Mouse (Mus musculus) left cerebral cortex, adult 9 months (tissue): ENCODE measurements around the gene Rnaseh1.

ENCODE experiments used
- DNase-seq, 2 experiments: peaks; one replicate each; pipeline ENCODE4 v3.0.0; 2022; ENCODE audit warnings: low spot score in 2 of 2

The Rnaseh1 gene

DNA sequence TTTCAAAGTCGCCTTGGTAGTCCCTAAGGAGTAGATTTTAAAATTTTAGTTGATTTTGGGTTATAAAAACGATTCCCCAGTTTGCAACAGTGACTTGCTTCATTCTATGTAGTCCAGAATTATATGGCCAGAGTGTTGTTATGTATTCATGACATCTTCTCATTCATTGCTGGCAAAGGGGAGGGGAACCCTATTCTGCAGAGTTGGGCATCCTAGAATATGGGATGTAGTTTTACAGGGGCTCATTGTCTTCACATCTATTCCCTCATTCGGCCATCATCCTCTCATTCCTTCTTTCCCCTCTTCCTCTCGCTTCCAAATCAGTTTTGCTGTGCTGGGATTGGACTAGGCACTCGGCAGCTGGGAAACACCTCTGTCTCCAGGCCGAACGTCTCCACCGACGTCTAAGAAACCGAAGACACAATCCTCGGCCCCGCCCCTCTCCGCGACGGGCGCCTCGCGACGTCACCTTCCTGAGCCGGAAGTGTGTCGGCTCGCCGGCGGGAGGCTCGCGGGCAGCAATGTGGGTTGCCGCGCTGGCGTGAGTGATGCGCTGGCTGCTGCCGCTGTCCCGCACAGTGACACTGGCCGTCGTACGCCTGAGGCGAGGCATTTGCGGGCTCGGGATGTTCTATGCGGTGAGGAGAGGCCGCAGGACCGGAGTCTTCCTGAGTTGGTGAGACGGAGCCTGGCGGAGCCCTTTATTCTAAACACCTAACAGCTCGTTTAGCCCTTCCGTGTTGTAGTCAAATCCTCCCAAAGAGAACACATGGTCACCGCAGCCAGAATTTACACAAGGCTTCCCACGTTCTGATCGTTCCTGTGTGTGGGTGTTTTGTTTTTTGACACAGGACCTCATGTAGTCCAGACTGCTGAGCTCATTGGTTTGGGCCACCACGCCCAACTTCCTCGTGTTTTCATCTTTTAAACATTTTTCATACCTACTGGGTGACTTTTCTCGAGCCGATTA, at the start of gene Rnaseh1:
Gene Rnaseh1, plus strand, starts transcription at position 462 of the 970 bp plus-strand sequence.
- DNase-seq, result peak; percentile 76 to 92

DNA sequence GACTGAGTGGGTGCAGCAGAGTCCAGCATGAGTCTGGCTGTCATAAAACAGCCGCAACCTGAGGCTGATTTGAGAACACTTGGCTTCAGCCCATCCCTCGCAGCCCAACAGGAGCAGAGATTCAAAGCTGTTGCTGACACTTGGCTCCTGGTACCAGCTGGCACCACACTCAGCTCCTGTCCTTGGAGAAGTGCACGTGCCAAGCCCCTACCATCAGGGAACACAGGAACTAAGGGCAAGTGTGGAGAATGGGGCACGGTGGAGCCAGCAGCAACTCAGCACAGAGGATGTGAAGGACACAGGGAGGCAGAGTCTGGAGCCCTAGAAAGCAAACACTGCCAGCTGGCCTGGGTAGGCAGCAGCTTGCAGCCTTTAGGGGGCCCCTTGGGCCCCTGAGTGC, 47.1 kb upstream of the Rnaseh1 start:
- no peak for DNase-seq

DNA sequence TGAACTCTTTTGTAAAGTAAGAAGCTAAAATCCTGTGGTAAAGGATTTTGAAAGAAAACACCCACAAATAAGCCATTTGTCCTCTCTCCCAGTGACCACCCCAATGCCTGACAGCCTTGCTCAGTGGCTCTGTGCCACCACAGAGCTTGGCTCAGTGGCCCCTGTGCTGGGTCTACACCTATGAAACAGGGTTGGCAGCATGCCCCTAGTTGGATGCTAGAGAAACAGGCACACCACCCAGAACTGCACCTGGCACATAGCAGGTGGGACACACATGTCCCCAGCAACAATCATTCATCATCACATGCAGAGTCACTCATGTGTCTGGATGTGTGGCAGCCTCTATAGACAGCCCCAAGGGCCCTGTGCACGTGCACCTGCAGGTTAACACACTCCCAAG, 45.9 kb upstream of the Rnaseh1 start:
- DNase-seq, result no peak

DNA sequence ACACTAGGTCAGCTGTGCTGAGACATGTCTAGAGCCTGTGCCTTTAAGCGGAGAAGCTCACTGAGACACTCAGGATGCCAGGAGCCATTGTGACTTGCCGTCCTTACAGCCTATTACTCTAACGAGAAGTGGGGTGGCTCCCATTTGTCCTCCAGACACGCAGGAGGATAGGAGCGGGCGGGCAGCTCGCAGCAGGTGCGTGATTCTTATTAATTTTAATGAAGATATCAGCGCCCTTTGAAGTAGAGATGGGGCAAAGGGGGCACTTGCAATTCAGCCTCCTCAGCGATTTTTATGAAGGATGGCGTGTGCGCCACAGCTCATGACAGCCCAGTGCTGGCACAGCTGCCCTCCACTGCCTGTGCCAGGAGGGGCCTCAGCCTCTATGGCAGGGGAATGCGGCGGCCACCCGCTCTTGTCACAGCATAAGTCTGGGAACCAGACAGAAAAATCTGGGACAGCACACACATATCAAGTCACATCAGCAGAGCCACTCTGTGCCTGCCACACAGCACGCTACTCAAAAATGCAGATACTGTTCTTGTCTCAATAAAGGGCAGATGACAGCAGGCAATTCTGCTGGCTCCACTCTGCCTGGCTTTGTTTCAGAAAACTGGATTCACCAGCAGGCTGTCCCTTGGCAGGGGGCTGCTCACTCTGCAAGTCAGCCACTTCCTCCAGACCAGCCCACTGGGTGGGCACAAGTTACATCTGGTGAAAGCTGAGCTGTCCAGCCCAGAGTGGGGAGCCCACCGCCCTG, 41.7 kb upstream of the Rnaseh1 start:
- DNase-seq, result peak in 1 of 2 experiments; percentile 55

DNA sequence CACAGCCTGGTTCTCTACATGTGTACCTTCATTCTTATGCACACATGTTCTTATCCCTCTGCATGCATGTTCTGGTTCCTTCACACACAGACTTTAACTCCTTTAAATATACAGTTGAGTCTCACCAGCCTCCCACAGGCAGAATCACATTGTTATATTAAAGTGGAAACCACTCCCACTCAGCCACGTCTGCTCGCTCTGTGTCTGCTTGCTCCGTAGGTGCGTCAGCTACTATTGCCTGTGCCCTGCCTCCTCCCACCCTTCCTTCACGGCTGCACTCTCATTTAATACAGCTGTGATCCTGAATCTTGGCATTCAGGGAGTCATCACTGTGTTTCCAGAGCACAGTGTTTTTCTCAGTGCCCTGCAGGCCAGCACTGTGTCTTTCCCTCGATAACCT, 37.0 kb upstream of the Rnaseh1 start:
- peak; percentile 51 to 64 for DNase-seq

DNA sequence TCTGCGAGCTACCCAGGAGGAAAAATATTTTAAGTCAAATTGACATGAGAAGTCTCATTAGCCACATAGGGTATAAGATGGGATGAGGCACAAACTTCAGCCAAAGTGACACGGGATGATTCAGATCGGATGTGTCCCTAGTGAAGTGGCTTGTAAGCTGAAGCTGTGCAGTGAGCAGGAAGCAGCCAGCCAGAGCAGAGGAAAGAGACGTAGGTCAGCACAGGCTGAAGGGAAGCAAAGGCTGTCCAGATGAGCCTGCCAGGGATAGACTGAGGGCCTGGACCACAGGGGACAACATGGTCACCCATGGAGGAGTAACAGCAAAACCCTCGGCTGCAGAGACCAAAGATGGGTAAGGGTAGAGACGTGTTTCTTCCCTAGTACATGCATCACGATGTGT, 35.0 kb upstream of the Rnaseh1 start:
- DNase-seq, result no peak

DNA sequence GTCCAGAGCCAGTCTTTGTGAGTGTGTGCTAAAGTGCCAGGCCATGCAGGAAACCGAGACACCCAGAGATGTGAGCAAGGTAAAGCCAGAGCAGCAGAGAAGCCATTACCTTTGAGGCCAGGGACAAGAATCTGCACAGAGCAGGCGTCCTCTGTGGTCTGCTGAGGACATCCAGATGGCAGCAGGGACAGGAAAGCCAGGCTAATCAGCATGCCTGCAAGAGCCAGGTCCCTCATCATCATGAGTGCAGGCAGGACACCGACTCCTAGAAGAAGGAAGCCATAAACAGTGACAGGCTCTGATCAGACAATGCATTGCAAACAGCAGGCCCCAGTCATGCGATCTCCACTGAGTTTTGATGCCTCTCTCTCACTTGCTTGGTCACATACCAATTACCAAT, 32.1 kb upstream of the Rnaseh1 start:
- DNase-seq, result no peak

DNA sequence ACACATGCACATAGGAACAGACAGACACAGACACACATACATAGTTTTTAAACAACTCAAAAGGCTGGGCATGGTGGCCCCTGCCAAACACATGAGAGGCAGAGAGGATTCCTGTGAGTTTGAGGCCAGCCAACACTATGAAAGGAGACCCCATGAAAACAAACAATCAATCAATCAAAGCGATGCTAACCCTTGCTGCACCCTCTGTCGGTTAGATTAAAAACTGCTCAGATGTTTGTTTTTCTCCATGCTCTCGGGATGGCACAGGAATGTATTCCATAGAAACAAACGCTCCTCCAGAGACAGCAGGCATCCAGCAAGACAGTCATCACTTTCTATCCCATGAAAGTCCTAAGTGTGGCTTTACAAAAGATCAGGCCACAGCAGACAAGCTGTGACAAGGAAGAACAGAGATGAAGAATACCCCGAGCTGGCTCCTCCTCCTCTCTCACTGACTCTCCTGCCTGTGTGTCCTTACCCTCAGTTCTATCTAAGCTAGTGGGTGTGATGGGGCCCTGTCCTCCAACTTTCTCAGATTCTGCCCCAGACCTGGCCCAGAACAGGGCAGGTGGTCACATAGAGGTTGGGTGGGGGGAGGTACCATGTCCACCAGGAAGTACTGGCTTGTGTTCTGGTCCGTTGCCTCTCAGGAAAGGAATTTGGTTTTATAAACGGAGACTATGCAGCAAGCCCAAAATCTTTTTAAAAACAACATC, 27.8 kb upstream of the Rnaseh1 start:
- no peak for DNase-seq

DNA sequence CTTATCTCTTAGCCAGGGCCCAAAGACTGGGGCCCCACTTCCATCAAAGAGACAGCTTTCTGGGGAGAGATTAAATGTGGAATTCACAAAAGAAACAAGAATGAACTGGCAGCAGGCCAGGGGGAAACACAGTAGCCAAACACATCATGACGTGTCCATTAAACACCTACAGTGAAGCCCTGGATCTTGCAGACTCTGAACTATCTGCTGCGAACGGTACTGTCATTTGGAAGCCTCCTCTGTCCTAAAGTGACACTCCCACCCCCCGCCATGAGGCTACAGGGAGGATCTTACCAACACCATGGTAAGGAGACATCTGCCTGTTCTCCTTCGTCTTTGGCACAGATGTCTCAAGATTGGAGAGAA, 27.3 kb upstream of the Rnaseh1 start:
- DNase-seq, result peak in 1 of 2 experiments; percentile 44

DNA sequence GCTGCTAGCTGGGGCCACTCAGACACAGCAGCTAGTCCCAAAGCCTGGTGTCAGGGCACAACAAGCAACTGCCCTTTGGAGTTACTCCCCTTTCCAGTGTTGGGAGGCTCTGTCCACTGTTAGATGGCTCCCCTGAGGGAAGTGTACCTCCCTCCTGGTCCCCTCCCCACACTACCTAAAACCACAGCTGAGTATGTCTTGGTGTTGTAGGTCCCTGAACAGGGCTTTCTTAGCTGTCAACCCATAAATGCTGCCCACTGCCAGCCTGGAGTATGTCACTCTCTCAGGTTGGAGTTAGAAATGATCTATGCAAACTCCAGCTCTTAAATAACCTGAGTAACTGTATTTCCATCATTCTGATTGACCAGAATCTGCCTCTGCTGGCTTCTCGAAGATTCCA, 26.8 kb upstream of the Rnaseh1 start:
- no peak for DNase-seq

DNA sequence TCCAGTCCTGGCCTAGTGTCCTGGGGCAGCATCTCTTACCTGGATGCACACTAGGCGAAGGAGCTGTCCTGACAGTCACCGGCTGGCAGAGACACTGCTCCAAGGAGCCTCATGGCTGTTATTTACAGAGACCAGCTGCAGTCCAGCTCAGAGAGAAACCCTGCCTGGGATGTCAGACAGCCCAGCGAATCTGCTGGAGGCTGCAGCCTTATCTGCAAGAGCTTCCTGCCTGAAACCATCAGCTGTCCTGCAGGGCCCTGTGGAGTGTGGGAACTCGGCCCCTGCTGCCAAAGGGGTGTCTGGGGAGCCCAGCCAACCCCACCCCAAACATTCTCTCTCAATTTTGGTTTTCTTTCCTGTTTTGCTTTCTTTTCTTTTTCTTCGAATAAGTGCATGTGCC, 26.2 kb upstream of the Rnaseh1 start, which contains the start of gene Colec11:
Gene Colec11, minus strand, starts transcription at position 183 of the 400 bp plus-strand sequence.
- DNase-seq, result no peak

DNA sequence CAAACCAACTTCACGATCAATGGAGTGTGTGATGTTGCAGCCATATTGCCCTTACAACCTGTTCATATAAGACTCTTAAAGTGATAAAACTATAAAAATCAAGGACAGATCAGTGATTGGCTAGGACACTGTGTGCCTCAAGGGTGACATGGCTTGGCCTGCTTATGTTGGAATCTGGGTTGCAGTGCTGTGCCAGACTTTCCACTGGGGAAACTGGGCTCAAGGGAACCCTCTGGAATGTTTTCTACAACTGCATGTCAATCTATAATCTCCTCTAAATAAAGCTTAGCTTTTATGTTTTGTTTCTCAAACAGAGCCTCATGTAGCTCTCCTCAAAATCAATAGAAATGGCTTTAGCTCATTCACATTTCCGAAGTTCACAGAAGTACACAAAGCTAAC, 25.2 kb upstream of the Rnaseh1 start:
- DNase-seq, result no peak

DNA sequence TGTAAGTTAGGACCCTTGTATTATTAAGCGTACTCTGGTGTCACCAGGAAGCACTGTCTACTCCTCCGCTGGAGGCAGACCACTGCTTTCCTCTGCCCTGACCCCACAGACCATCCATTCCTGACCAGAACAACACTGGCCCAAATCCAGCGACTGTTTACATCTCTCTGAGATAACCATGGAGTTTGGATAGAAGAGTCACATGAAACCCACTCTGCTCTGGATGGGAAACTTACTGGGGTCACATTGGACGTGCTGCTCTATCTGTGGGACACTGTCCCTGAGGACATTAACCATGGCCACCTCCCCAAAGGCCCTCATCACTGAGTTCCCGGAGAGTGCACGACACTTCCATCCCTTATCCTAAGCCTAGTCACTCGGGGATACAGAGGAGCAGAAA, 24.0 kb upstream of the Rnaseh1 start:
- no peak for DNase-seq

DNA sequence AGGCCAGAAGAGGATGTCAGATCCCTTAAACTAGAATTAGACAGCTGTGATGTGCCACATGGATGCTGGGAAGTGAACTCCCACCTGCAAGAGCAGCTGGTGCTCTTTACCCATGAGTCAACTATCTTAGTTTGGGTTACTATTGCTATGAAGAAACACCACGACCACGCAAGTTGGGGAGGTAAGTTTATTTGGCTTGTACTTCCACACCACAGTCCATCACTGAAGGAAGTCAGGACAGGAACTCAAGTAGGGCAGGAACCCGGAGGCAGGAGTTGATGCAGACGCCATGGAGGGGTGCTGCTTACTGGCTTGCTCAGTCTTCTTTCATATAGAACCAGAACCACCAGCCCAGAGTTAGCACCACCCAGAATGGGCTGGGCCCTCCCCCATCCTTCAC, 22.3 kb upstream of the Rnaseh1 start:
- no peak for DNase-seq

DNA sequence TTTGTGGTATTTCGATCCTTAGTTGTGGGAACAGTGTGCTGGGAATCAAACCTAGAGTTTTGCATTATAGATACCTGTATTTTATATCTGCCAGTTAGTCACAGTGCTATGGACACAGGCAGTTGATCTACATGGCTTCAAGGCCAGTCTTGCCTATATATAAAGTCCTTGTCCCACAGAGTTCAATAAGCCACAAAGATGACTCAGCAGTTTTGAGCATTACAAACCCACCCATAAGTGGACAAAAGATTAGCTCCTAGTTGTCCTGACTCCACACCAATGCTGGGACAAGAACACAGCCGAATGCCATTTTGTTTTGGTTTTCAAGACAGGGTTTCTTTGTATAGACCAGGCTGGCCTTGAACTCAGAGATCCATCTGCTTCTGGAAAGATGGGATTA, 21.0 kb upstream of the Rnaseh1 start:
- no peak for DNase-seq

DNA sequence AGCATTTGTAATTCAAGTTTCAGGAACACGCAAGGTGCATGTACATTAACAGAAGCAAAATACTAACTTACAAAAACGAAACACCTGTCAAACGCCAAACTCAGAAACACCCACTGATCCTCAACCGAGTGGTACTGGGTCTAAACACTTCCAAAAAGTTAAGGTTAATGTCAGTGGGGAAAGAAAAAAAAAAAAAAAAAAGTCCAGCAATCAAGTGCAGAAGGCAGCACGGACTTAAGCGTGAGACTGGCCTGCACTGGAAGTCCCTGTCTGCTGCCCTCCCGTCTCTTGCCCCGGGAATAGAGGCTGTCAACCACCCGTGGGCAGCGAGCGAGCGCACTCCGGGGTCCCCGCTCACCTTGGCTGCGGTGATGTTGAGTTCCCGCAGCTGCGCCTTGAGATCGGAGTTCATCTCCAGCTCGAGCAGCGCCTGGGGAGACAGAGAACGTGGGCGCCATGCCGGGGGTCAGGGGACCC, 14.3 kb upstream of the Rnaseh1 start:
- no peak for DNase-seq

DNA sequence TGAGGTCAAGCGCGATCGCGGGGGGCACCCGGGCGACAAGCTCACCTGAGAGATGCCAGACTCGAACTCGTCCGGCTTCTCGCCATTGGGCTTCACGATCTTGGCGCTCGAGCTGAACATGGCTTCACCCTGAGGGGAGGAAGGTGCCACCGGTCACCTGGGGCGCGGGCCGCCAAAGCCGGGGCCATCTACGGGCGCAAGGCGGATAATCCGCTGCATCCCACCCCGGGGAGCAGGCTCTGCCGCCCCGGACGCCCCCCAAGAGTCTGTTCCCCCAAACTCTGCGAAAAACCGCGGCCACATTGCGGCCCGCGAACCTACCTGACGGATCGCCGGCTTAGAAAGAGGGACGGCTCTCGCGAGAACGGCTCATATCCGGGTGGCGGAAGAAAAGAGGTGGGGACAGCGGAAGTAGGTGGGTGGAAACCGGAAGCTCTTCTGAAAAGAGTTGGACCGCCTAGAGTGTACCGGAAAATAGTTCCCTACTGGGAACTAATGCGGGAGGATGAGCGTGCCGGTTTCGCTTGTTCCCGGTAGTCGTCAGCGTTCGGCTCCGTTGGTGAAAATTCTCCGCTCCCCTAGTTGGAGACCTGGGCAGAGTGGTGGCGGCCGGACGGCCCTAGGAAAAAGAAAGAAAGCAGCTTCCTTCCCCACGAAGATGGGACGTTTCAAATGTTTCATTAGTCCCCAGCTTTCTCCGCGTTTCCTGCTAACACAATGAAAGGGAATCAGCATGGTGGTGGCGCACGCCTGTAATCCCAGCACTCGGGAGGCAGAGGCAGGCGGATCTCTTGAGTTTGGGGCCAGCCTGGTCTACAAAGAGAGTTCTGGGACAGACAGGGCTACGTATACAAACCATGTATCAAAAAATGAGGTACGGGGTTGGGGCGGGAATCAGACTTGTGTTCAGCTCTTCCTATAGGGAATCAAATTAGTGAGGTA, 13.6 kb upstream of the Rnaseh1 start, which contains the start of gene Rps7:
Gene Rps7, minus strand, starts transcription at position 419 of the 942 bp plus-strand sequence.
- DNase-seq, result peak; percentile 81 to 95

DNA sequence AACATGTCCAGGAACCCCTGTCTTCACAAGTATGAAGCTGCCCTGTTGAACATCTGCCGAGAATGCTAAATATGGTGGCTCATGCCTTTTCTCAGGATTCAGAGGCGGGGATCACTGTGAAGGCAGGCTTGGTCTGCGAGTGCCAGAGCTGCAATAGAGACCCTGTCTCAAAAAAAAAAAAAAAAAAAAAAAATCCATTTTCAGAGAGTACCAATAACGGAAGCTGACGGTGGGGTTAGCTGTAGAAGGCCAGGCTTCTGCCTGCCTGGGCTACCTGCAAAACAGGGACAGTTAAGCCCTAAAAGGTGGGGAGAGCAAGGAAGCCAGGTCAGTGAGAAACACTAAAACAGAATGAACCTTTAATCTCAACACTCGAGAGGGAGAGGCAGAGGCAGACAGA, 12.9 kb upstream of the Rnaseh1 start:
- no peak for DNase-seq

DNA sequence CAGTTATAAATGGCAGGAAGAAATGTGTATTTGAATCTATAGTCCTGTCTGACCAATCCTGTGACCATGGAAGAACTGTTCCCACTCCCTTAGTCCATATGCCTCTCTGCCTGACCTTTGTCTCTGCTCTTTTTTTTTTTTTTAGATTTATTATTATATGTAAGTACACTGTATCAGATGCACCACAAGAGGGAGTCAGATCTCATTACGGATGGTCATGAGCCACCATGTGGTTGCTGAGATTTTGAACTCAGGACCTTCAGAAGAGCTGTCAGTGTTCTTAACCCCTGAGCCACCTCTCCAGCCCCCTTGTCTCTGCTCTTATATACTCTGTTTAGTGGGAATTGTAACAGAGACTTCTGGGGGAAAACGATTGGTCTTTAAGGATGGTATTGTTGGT, 10.6 kb upstream of the Rnaseh1 start:
- DNase-seq, result no peak

DNA sequence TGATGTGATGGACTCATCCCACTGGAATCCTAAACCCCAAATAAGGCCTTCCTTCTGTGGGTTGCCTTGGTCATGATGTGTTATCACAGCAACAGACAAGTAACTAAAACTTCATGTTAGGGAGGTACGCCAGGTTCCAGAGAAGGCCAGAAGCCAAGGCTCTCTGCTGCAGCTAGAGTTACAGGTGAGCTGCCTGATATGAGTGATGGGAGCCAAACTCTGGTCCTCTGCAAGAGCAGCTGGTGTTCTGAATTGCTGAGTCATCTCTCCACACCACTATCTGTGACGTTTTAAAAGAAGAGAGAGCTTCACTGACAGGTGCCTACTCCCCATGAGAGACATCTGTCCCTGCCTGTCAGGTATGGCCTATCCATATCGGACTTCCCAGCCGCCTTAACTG, 13.2 kb downstream of the Rnaseh1 start:
- no peak for DNase-seq

DNA sequence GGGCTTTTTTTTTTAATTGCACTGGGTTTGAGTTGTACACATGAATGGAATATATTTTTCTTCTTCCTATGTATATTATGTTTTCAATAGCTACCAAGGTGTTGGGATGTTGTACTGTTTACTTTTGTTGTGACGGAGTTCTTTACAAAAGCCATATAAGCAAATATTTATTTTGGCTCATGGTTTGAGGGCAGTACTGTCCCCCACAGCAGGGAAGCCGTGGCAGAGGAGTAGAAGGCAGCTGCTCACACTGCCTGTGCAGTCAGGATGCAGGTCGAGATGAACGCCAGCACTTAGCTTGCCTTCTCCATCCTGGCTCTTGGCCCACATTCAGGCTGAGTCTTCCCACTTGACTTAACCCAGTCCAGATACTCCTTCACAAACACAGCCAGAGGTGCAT, 17.3 kb downstream of the Rnaseh1 start:
- no peak for DNase-seq
